Mouse (Mus musculus) lung, adult 2 months (tissue): Measurements from ENCODE around the gene Sult3a1.

ENCODE experiments used
- CTCF ChIP-seq: fragments of 200-500 bp; IDR thresholded peaks from 2 replicates; pipeline ENCODE4 v1.5.1; 2011; ENCODE audit warnings: mild to moderate bottlenecking, low read length, control low read depth; ENCODE audit not compliant: insufficient read depth
- POLR2A ChIP-seq: fragments of 200-500 bp; IDR thresholded peaks from 2 replicates; pipeline ENCODE4 v1.6.1; 2011; ENCODE audit warnings: low read depth, mild to moderate bottlenecking, control low read depth, low read length, borderline replicate concordance; ENCODE audit errors: extremely low read depth

GRCm38 (mm10) chr10:33816923-33817322 is 40.6 kb upstream of the Sult3a1 start:
- TF ChIP-seq POLR2A (no peak), CTCF (no peak)
